Mouse (Mus musculus) cerebellum, adult 9-11 months (tissue): ENCODE results near the gene Nek8.

Source experiments
- DNase-seq: peaks from one replicate; pipeline ENCODE4 v3.0.0; 2022

Gene Nek8

DNA sequence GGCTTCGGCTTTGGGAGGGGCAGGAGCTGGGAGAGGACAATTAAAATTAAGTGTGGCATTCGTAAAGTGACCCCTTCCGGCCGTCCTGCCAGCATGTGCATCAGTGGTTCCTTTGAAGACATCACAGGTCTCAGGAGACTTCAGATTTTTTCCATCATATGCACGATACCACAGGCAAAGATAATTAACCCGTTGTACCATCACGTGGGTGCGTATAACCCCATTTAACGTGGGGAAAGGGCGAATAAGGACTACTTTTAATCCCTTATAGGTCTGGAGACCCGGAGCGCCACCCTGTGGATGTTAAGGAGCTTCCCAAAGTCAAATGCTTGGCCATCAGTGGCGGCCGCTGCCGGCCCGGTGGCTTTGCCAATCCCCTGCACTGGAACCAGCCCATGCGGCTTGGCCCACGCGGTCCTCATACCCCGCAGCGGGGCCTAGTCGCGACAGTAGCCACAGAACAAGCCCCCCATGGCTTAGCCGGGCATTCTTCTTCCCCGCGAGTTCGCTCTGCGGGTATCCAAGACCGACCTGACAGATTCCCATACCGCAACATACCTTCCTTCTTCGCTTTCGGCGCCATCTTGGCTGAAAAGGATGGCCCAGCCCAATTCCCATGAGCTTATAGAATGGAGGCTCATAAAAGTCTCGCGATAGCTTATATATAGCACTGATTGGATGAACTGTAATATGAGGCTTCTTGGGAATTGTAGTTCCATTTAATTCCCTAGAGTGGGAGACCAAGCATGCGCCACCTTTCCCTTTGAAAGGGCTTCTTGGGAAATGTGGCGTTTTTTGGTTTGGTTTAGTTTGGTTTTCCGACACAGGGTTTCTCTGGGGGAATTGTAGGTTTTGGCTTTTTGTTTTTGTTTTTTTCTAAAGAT is 6.7 kb upstream of the Nek8 start, which contains the start of gene Rpl23a:
TSS of gene Rpl23a (minus strand) at position 624 of the 884 bp plus-strand sequence.
- DNase-seq = peak; percentile 91

- no peak for DNase-seq
Measured at GRCm38 (mm10) chr11:78182450-78182849, 6.0 kb upstream of the Nek8 start.

GRCm38 (mm10) chr11:78181830-78182357 is 5.4 kb upstream of the Nek8 start:
- DNase-seq = peak; percentile 15

- peak; percentile 23 for DNase-seq
Measured at GRCm38 (mm10) chr11:78180081-78180761, 3.7 kb upstream of the Nek8 start.

GRCm38 (mm10) chr11:78179438-78179999 is 3.0 kb upstream of the Nek8 start:
- DNase-seq = peak; percentile 8

DNA sequence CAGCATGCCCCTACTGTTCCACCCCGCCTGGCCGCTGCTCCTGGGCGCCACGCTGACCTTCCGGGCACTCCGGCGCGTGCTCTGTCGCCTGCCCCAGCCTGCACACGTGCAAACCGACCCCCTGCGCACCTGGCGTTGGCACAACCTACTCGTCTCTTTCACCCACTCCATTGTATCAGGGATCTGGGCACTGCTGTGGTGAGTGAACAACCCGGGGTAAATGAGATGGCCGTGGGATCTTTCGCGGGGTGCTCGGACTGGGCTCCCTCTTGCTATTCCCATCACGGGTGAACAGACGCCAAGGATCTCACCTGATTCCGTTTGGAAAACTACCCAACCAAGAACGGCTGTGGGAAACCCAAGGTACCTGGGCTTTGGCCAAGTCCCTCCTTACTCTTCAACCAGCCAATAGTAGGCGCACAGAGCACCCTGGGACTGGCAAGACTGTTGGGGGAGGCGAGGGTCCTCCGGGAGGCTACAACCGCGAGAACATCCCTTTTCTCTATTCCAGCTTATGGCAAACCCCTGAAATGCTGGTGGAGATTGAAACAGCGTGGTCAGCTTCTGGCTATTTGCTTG is 2.5 kb upstream of the Nek8 start:
- DNase-seq = peak; percentile 72

- DNase-seq = peak; percentile 89
Measured at GRCm38 (mm10) chr11:78177903-78178858, 1.7 kb upstream of the Nek8 start.

DNA sequence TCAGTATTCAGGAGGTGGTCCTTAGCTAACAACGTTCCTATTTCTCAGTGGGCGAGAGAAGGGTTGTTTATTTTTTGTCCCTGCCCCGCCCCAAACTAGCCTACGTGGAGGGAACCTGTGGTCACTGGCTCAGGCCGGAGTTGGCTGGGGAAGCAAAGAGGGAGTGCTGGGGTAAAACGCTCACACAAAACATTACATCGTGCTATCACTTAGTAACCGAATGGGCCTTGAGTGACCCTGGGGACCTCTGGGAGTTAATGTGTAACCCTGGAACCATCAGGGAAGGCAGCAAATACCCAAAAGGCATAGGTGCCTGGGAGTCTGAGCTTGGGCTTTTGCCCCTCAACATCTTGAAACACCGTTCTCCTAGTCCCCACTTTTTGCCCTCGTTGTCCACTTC is 962 bp upstream of the Nek8 start:
- no peak for DNase-seq

GRCm38 (mm10) chr11:78176905-78177331 is 443 bp upstream of the Nek8 start:
- DNase-seq = peak; percentile 30

DNA sequence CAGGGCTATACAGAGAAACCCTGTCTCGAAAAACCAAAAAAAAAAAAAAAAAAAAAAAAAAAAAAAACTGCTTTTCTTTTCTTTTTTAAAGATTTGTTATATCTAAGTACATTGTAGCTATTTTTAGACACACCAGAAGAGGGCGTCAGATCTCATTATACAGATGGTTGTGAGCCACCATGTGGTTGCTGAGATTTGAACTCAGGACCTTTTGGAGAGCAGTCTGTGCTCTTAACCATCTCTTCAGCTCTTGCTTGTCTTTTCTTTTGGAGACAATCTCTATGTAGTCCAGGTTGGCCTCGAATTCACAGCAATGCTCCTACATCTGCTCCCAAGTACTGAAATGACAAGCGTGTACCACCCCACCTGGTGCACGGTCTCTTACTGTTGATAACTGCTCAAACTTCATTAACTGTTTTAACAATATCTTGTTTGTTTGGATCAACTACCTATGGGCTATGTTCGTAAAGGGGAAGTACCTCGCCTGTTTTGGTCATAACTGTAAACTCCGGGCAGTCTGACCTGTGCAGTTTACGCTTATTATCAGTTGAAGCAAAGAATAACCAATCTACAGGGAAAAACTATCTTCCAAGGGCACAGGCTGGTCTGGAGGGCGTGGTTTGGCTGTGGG is 589 bp downstream of the Nek8 start:
- DNase-seq = peak; percentile 9

DNA sequence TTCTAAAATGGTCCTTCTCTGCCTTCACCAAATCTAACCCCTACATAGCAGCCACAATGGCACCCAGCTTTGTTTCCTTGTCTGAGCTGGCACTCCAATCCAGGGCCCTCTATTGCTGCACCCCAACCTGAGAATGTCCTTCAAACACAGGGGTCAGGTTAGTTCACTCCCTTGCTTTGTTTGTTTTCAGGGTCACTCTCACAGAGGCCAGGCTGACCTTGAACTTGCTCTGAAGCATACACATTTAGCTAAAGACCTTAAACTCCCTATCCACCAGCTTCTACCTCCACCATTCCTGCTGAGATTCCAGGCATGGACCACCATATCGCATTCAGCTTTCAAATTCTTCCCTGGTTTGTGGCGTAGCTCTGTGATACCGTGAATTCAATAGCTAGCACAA is 2.0 kb downstream of the Nek8 start:
- no peak for DNase-seq

- DNase-seq = peak; percentile 29
Measured at GRCm38 (mm10) chr11:78172748-78173383, 3.6 kb downstream of the Nek8 start.

DNA sequence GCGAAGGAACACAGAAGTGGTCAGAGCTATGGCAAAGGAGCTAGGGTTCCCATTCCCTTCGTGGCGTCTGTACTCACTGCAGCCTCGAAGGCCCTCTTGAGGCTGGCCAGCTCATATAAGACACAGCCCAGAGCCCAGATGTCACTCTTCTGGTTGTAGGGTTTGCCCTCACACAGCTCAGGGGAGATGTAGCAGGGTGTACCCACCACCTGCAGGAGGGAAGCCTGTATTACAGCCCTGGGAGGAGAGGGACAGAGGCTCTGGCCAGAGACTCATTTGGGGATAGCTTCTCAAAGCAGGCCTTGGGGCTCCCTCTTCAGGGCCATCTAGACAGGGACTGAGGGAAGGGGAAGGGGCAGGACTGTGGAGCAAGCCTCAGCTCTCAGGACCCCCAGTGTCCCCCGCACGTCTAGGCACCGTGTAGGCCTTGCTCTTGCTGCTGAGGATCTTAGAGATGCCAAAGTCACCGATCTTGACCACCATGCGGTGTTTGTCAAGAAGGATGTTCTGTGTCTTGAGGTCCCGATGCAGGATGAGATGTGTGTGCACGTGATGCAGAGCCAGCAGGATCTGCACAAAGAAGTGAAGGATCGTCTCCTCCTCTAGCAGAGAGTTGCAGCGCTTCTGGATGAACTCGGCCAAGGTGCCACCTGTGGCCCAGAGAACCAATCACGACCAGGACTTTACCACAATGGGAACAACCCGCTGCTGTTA is 4.3 kb downstream of the Nek8 start:
- no peak for DNase-seq

- no peak for DNase-seq
Measured at GRCm38 (mm10) chr11:78171328-78171727, 5.1 kb downstream of the Nek8 start.

GRCm38 (mm10) chr11:78170306-78170705 is 6.2 kb downstream of the Nek8 start:
- DNase-seq = no peak

DNA sequence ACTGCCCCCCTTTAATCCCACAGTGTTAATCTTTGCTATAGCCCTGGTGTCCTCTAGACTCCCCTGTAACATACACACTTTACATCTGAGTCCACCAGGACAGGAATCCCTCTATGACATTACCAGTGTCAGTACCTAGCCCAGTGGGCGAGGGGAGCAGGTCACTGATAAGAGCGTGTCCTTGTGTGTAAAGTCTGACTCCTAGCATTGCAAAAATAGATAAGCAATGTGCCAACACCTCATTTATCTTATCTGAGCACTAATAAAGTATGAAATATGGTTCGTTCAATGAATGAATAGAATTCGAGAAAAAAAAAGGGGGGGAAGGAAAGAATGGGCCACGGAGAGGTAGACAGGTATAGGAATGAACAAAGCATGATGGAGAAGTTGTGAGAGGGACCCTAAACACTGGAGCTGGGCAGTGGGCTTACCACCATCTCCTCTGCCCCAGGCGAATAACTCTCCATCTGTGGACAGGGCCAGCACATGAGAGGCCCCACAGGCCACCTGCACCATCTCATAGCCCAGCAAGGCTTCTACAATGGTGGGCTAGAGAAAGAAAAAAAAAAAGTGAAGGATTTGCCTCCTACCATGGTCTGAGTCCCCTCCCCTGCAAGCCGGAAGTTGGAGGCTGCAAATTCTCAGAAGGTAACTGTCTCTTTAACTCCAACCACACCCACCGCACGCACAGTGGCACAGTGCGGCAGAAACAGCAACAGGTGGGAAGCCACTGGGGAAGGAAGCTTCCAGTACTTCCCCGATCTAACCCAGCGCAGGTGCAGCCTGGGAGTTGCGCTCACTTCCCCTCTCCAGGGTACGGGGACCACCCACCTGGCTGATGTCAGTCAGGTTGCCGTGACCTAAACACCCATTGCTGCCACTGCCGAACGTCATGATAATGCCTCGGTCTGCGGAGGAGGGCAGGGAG is 7.7 kb downstream of the Nek8 start:
- no peak for DNase-seq

DNA sequence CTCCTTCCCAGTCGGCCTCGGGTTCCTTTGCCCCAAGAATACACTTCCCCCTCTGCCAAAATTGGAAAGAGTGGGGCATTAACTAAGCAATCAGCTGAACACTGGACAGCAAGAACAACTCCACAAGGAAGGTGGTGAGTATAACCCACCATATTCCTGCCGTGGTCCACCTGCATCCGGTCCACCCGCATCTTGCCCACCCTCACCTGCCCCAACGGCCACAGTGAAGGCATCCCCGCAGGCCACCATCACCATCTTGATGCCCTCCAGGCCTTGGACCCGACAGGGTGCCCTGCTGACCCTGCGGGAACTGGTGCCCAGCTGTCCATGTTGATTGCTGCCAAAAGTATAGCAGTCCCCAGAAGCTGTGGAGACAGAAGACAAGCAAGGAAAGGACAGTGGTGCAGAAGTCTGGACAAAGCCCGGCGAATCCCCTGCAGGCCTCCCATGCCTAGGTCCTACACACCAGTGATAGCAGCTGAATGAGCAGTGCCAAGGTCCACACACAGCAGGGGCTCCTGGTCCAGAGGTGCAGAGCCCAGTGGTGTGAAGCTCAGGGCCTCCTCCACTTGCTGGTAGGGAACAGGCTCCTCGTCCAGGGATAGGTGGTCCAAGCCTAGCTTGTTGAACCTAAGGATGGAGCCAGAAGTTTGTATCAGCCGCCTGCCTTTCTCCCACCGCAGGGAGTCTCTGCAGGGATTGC is 9.1 kb downstream of the Nek8 start:
- DNase-seq = no peak

DNA sequence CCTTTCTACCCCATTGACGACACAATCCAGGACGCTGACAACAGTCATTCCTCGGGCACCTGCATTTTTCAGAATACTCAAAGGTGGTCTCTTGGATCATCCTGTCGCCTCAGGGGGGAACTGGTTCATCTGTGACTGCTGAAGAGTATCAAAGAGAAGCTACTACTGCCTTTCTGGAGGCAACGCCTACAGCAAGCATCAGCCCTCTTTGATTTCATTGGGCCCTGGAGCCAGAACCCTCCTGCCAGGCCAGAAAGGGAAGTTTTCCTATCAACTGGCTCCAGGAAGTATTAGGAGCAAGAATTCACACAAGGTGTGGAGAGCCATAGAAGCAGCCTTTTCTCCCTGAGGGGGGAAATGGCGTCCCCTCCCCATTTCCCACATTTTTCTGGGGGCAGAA is 9.8 kb downstream of the Nek8 start:
- no peak for DNase-seq
